8 mouse cellular contexts compared by ENCODE assay signal in the genomic region with DNA sequence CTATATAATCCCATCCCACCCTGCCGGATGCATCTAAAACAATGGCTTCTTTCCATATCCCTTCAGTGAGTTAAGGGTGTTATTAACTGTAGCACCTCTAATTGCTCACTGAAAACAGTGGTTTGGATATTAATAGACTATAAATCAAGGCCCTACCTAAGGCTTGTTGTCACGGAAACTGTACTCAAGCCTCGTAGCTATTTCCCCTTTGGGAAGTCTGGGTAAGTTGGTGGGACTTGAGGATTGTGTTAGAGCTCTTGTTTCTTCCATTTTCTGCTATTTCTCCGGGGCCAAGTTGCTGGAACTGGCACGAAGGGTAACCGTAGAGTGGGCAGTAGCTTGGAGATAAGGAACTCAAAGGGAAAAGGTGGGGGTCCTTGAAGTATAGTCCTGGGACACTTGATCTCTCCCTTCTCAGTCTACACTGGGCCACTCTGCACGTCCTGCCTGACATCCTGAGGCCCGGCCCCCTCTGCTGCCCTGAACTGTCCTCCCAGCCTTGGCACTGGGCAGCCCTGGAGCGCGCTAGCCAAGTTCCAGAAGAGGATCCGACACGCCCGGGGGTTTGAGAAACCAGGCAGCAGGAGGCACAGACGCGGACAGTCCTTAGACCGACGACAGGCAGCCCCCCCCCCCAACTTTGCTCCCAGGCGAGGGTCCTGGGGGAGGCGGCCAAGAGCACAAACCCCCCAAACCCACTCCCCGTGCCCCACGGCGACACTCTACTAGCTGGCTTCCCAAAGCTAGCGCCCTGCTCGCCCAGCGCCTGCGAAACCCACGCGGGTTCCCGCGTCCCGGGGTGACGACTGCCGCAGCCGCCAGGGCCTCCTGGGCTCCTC. TPM values are rescaled to one million over a fixed set of nuclear protein-coding genes. Genes with fewer than 3 reads are reported as not detected.
A peak's percentile ranks its signal among the peaks of the same experiment; 100 is the strongest.
DNase-seq lines count a peak whose midpoint lies in the region; ATAC-seq and TF ChIP-seq lines count a peak whose summit lies in the region.

No protein-coding gene starts in this region.

- H3K36me3 ChIP-seq in hindbrain, embryonic 13.5 days = no peaks in the 10 kb centered on the region
- H3K36me3 ChIP-seq in limb, embryonic 12.5 days = no peaks in the 10 kb centered on the region
- H3K36me3 ChIP-seq in midbrain, embryonic 11.5 days (ENCODE audit: control insufficient read depth, insufficient read depth, low read length) = no peaks in the 10 kb centered on the region
- no peaks in the 10 kb centered on the region for H3K36me3 ChIP-seq in stomach, embryonic 16.5 days (ENCODE audit: control insufficient read depth, insufficient read depth, low read length)

- WGBS in hindbrain, embryonic 13.5 days = 4% methylated on average over 33 of the region's 34 CpGs
- 4% methylated on average over 34 of the region's 34 CpGs for WGBS in limb, embryonic 12.5 days
- 4% methylated on average over 31 of the region's 34 CpGs for WGBS in midbrain, embryonic 11.5 days
- 10% methylated on average over 32 of the region's 34 CpGs for WGBS in stomach, embryonic 16.5 days

- peak; percentile 41 for ATAC-seq in hindbrain, embryonic 13.5 days (ENCODE audit: low FRiP score)
- peak; percentile 43; the same call in 1 of the 2 replicates for ATAC-seq in limb, embryonic 12.5 days (ENCODE audit: insufficient number of reproducible peaks, insufficient read depth, low FRiP score, low TSS enrichment, low read depth)
- ATAC-seq in midbrain, embryonic 11.5 days (ENCODE audit: low FRiP score) = peak; percentile 53
- peak; percentile 46; the same call in 1 of the 2 replicates for ATAC-seq in stomach, embryonic 16.5 days (ENCODE audit: insufficient read depth, low FRiP score)

- H3K4me3 ChIP-seq in left cerebral cortex, adult 2 months = peak overlapping the region; percentile 95
- H3K4me3 ChIP-seq in hindbrain, embryonic 13.5 days = peak overlapping the region; percentile 75
- H3K4me3 ChIP-seq in limb, embryonic 12.5 days (replicated peaks) = peak overlapping the region; percentile 70
- peak overlapping the region; percentile 69 for H3K4me3 ChIP-seq in midbrain, embryonic 11.5 days (ENCODE audit: low read depth, low read length)
- peak overlapping the region; percentile 69 for H3K4me3 ChIP-seq in stomach, embryonic 16.5 days (replicated peaks; ENCODE audit: low read length)

- peak in 1 of 2 experiments; percentile 29 for DNase-seq in left cerebral cortex, adult 2 months (ENCODE audit: extremely low spot score in 1 of 2, low spot score in 2 of 2)
- no peak for DNase-seq in left cerebral cortex, adult 9 months (ENCODE audit: low spot score in 2 of 2)
- peak; percentile 90 for DNase-seq in cerebellum, adult 9-11 months
- DNase-seq in gastrocnemius, adult 18-20 months (ENCODE audit: low spot score) = peak; percentile 87
- peak; percentile 91 for DNase-seq in midbrain, embryonic 11.5 days (ENCODE audit: low spot score, missing footprints)

- H3K9me3 ChIP-seq in hindbrain, embryonic 13.5 days = no peaks in the 10 kb centered on the region
- H3K9me3 ChIP-seq in limb, embryonic 12.5 days = no peaks in the 10 kb centered on the region
- no peaks in the 10 kb centered on the region for H3K9me3 ChIP-seq in midbrain, embryonic 11.5 days (ENCODE audit: control insufficient read depth, low read length)
- no peaks in the 10 kb centered on the region for H3K9me3 ChIP-seq in stomach, embryonic 16.5 days (replicated peaks; ENCODE audit: control insufficient read depth, low read length)

- TF ChIP-seq CTCF in left cerebral cortex, adult 2 months (IDR thresholded peaks at IDR 0.05) = no peak; the same call in 1 of the 2 replicates

- peak overlapping the region; percentile 100 for H3K4me2 ChIP-seq in hindbrain, embryonic 13.5 days
- peak overlapping the region; percentile 100 for H3K4me2 ChIP-seq in limb, embryonic 12.5 days
- peak overlapping the region; percentile 100 for H3K4me2 ChIP-seq in midbrain, embryonic 11.5 days
- H3K4me2 ChIP-seq in stomach, embryonic 16.5 days (ENCODE audit: low read depth, low read length) = peak overlapping the region; percentile 100

- H3K9ac ChIP-seq in hindbrain, embryonic 13.5 days = peak overlapping the region; percentile 88
- peak overlapping the region; percentile 64 for H3K9ac ChIP-seq in limb, embryonic 12.5 days (replicated peaks)
- H3K9ac ChIP-seq in midbrain, embryonic 11.5 days (ENCODE audit: low read length) = peak overlapping the region; percentile 71
- H3K9ac ChIP-seq in stomach, embryonic 16.5 days (ENCODE audit: low read length) = peak overlapping the region; percentile 71

- peaks cover 33% of the 10 kb centered on the region for H3K4me1 ChIP-seq in hindbrain, embryonic 13.5 days (replicated peaks)
- peaks cover 35% of the 10 kb centered on the region for H3K4me1 ChIP-seq in limb, embryonic 12.5 days (replicated peaks)
- peaks cover 11% of the 10 kb centered on the region for H3K4me1 ChIP-seq in midbrain, embryonic 11.5 days (ENCODE audit: control insufficient read depth, insufficient read depth, low read length)
- H3K4me1 ChIP-seq in stomach, embryonic 16.5 days (ENCODE audit: control insufficient read depth, insufficient read depth, low read length) = peaks cover 13% of the 10 kb centered on the region

- intact Hi-C loops in left cerebral cortex, adult 2 months (cut with DNase I) = loop anchor here (5.0 kb wide), 1 partner anchor 113 kb away; a partner anchor contains a TSS

- peaks cover 68% of the 10 kb centered on the region for H3K27me3 ChIP-seq in hindbrain, embryonic 13.5 days
- H3K27me3 ChIP-seq in limb, embryonic 12.5 days = peaks cover 63% of the 10 kb centered on the region
- H3K27me3 ChIP-seq in midbrain, embryonic 11.5 days (ENCODE audit: control insufficient read depth, insufficient read depth, low read length) = peaks cover 45% of the 10 kb centered on the region
- peaks cover 25% of the 10 kb centered on the region for H3K27me3 ChIP-seq in stomach, embryonic 16.5 days (ENCODE audit: control insufficient read depth, insufficient read depth, low read length)

- peak overlapping the region; percentile 87 for H3K27ac ChIP-seq in left cerebral cortex, adult 2 months
- H3K27ac ChIP-seq in hindbrain, embryonic 13.5 days = peak overlapping the region; percentile 60
- no peak overlapping the region for H3K27ac ChIP-seq in limb, embryonic 12.5 days
- H3K27ac ChIP-seq in midbrain, embryonic 11.5 days (ENCODE audit: low read depth, low read length) = no peak overlapping the region
- H3K27ac ChIP-seq in stomach, embryonic 16.5 days (ENCODE audit: low read length) = no peak overlapping the region

RNA-seq across cellular contexts. Expression of a gene that starts 1.2 kb away (rescaled TPM):
- 100 to 1,000 TPM in 1 of 2 experiments, 10 to 100 TPM in 1; 96.7 to 104 TPM for total RNA-seq in left cerebral cortex, adult 2 months (2021)
- 100 to 1,000 TPM; 158 to 172 TPM for total RNA-seq in gastrocnemius, adult 18-20 months (2021)
- polyA plus RNA-seq in hindbrain, embryonic 13.5 days (2015; fragmentation: Nextera tagmentation; extraction: Ambion mirVana) = 2.5 and 3.2 TPM in 2 replicates
- 1.3 and 1.7 TPM in 2 replicates for polyA plus RNA-seq in limb, embryonic 12.5 days (2016; fragmentation: Nextera tagmentation; extraction: Ambion mirVana)
- 3.1 and 3.6 TPM in 2 replicates for polyA plus RNA-seq in midbrain, embryonic 11.5 days (2014; fragmentation: Nextera tagmentation; extraction: Ambion mirVana)
- polyA plus RNA-seq in stomach, embryonic 16.5 days (2015; fragmentation: Nextera tagmentation; extraction: Ambion mirVana) = 2.9 and 4.3 TPM in 2 replicates

RNA-seq across cellular contexts. Expression of a gene that starts 56.2 kb away (rescaled TPM):
- total RNA-seq in left cerebral cortex, adult 2 months (2021) = 10 to 100 TPM; 35.3 to 35.4 TPM
- 10 to 100 TPM; 56.7 to 60.1 TPM for total RNA-seq in gastrocnemius, adult 18-20 months (2021)
- 144 and 152 TPM in 2 replicates for polyA plus RNA-seq in hindbrain, embryonic 13.5 days (2015; fragmentation: Nextera tagmentation; extraction: Ambion mirVana)
- 85.5 and 87.2 TPM in 2 replicates for polyA plus RNA-seq in limb, embryonic 12.5 days (2016; fragmentation: Nextera tagmentation; extraction: Ambion mirVana)
- polyA plus RNA-seq in midbrain, embryonic 11.5 days (2014; fragmentation: Nextera tagmentation; extraction: Ambion mirVana) = 81.9 and 86.8 TPM in 2 replicates
- polyA plus RNA-seq in stomach, embryonic 16.5 days (2015; fragmentation: Nextera tagmentation; extraction: Ambion mirVana) = 140 and 149 TPM in 2 replicates

RNA-seq across cellular contexts. Expression of a gene that starts 56.2 kb away (rescaled TPM):
- total RNA-seq in left cerebral cortex, adult 2 months (2021) = 10 to 100 TPM; 27.9 to 28.4 TPM
- total RNA-seq in gastrocnemius, adult 18-20 months (2021) = 10 to 100 TPM; 11.7 to 12.1 TPM
- 33.3 and 37.3 TPM in 2 replicates for polyA plus RNA-seq in hindbrain, embryonic 13.5 days (2015; fragmentation: Nextera tagmentation; extraction: Ambion mirVana)
- 41.7 and 45.4 TPM in 2 replicates for polyA plus RNA-seq in limb, embryonic 12.5 days (2016; fragmentation: Nextera tagmentation; extraction: Ambion mirVana)
- polyA plus RNA-seq in midbrain, embryonic 11.5 days (2014; fragmentation: Nextera tagmentation; extraction: Ambion mirVana) = 42.7 and 43.5 TPM in 2 replicates
- 34.4 and 37.4 TPM in 2 replicates for polyA plus RNA-seq in stomach, embryonic 16.5 days (2015; fragmentation: Nextera tagmentation; extraction: Ambion mirVana)

Comparison
In these comparisons a context has a peak if more than half of its experiments do, and no peak if none do; other contexts are left out.
1. DNase-seq: peak in cerebellum, adult 9-11 months (single experiment), gastrocnemius, adult 18-20 months (single experiment) and midbrain, embryonic 11.5 days (single experiment); none in left cerebral cortex, adult 9 months (0 of 2).
2. H3K27ac ChIP-seq: peak in left cerebral cortex, adult 2 months (single experiment) and hindbrain, embryonic 13.5 days (single experiment); none in limb, embryonic 12.5 days (single experiment), midbrain, embryonic 11.5 days (single experiment) and stomach, embryonic 16.5 days (single experiment).
3. Peak in every context shown above with its lines, with median percentiles within 50 percentile points of each other: H3K4me3 ChIP-seq, ATAC-seq, H3K4me2 ChIP-seq and H3K9ac ChIP-seq.